Mouse (Mus musculus) lung, embryonic 15.5 days (tissue): ENCODE data around the gene Gpr150. TPM values are rescaled to one million over a fixed set of nuclear protein-coding genes. Genes with fewer than 3 reads are reported as not detected.

Source experiments
- ATAC-seq: fragments of 200-750 bp; cut with Nextera tagmentation; 2 replicates; pipeline ENCODE4 v1.8.0; 2017; ENCODE audit warnings: moderate number of reproducible peaks, borderline replicate concordance; ENCODE audit not compliant: low FRiP score, low TSS enrichment; ENCODE audit errors: extremely low read depth
- H3K27ac ChIP-seq: fragments of 300-500 bp; sonication (generic); 2 replicates; pipeline ENCODE4 v1.5.1; 2015; ENCODE audit warnings: moderate library complexity, mild to moderate bottlenecking, inconsistent platforms
- H3K27me3 ChIP-seq: fragments of 300-500 bp; sonication (generic); 2 replicates; pipeline ENCODE4 v1.6.1; 2015; ENCODE audit warnings: inconsistent platforms
- H3K36me3 ChIP-seq: fragments of 300-500 bp; sonication (generic); 2 replicates; pipeline ENCODE4 v1.6.1; 2015; ENCODE audit warnings: inconsistent platforms
- H3K4me1 ChIP-seq: fragments of 300-500 bp; sonication (generic); 2 replicates; pipeline ENCODE4 v1.6.1; 2015; ENCODE audit warnings: inconsistent platforms
- H3K4me2 ChIP-seq: fragments of 300-500 bp; sonication (generic); 2 replicates; pipeline ENCODE4 v1.6.1; 2015; ENCODE audit warnings: inconsistent platforms, mild to moderate bottlenecking, moderate library complexity
- H3K4me3 ChIP-seq: fragments of 300-500 bp; sonication (generic); 2 replicates; pipeline ENCODE4 v1.5.1; 2015; ENCODE audit warnings: mild to moderate bottlenecking, inconsistent platforms
- H3K9ac ChIP-seq: fragments of 300-500 bp; sonication (generic); 2 replicates; pipeline ENCODE4 v1.6.1; 2015; ENCODE audit warnings: inconsistent platforms
- H3K9me3 ChIP-seq: fragments of 300-500 bp; sonication (generic); 2 replicates; pipeline ENCODE4 v1.6.1; 2016; ENCODE audit warnings: inconsistent platforms
- WGBS: fragments of 180-500 bp; shearing (Covaris S2); methylation state at CpG from one replicate; pipeline ENCODE4 v1.1.7; 2015; 5-methylcytosine and 5-hydroxymethylcytosine counted together
- polyA plus RNA-seq: library from polyadenylated mRNA; unstranded; fragments of >200 nt; fragmentation: Nextera tagmentation; extraction: Ambion mirVana; gene quantifications from 2 replicates; pipeline ENCODE4 v1.2.1, GENCODE M21; 2015

Gpr150 gene
- polyA plus RNA-seq, 1 experiment from 2014 or later = not detected

GRCm38 (mm10) chr13:76056261-76056724 is 503 bp downstream of the Gpr150 start:
- 1% methylated on average over 34 of the region's 34 CpGs for WGBS
- peaks cover 55% of the 10 kb centered on the region for H3K27me3 ChIP-seq
- H3K36me3 ChIP-seq = no peaks in the 10 kb centered on the region
- peak overlapping the region; percentile 46 for H3K4me3 ChIP-seq
- no peaks in the 10 kb centered on the region for H3K9me3 ChIP-seq
- peaks cover 16% of the 10 kb centered on the region for H3K4me1 ChIP-seq
- no peak overlapping the region for H3K27ac ChIP-seq
- peak overlapping the region; percentile 23 for H3K9ac ChIP-seq
- peak overlapping the region; percentile 96 for H3K4me2 ChIP-seq
- ATAC-seq = peak; percentile 81; the same call in 1 of the 2 replicates

- Histone ChIP-seq H3K27me3 (peaks cover 55% of the 10 kb centered on the region), H3K36me3 (no peaks in the 10 kb centered on the region), H3K4me1 (peaks cover 16% of the 10 kb centered on the region), H3K4me2 (peak overlapping the region; percentile 96), H3K9ac (0 out of 2 replicates have a peak overlapping the region, but pooled peaks have one; percentile 23), H3K4me3 (peak overlapping the region; percentile 46), H3K9me3 (no peaks in the 10 kb centered on the region), H3K27ac (no peak overlapping the region)
- ATAC-seq = peak; percentile 59; the same call in 1 of the 2 replicates
- WGBS = under 1% methylated on average over 58 of the region's 59 CpGs
Measured at GRCm38 (mm10) chr13:76055391-76056232, 1.2 kb downstream of the Gpr150 start.

GRCm38 (mm10) chr13:76044971-76045370 is 11.8 kb downstream of the Gpr150 start:
- Histone ChIP-seq H3K4me3 (no peak overlapping the region), H3K27me3 (no peaks in the 10 kb centered on the region), H3K4me2 (no peak overlapping the region), H3K9me3 (no peaks in the 10 kb centered on the region), H3K4me1 (no peaks in the 10 kb centered on the region), H3K36me3 (no peaks in the 10 kb centered on the region), H3K27ac (no peak overlapping the region), H3K9ac (no peak overlapping the region)
- ATAC-seq = no peak

GRCm38 (mm10) chr13:76042455-76042854 is 14.3 kb downstream of the Gpr150 start:
- H3K27me3 ChIP-seq = no peaks in the 10 kb centered on the region
- no peaks in the 10 kb centered on the region for H3K4me1 ChIP-seq
- H3K36me3 ChIP-seq = no peaks in the 10 kb centered on the region
- 42% methylated on average over 1 of the region's 1 CpGs for WGBS
- H3K4me3 ChIP-seq = no peak overlapping the region
- no peak overlapping the region for H3K27ac ChIP-seq
- no peak for ATAC-seq
- no peak overlapping the region for H3K9ac ChIP-seq
- H3K9me3 ChIP-seq = no peaks in the 10 kb centered on the region
- H3K4me2 ChIP-seq = no peak overlapping the region

- H3K9ac ChIP-seq = no peak overlapping the region
- H3K36me3 ChIP-seq = no peaks in the 10 kb centered on the region
- no peaks in the 10 kb centered on the region for H3K9me3 ChIP-seq
- WGBS = 66% methylated on average over 3 of the region's 3 CpGs
- ATAC-seq = no peak
- no peak overlapping the region for H3K4me2 ChIP-seq
- H3K4me1 ChIP-seq = no peaks in the 10 kb centered on the region
- H3K27me3 ChIP-seq = no peaks in the 10 kb centered on the region
- H3K4me3 ChIP-seq = no peak overlapping the region
- no peak overlapping the region for H3K27ac ChIP-seq
Measured at GRCm38 (mm10) chr13:76024588-76024987, 32.2 kb downstream of the Gpr150 start.

GRCm38 (mm10) chr13:76021782-76022181 is 35.0 kb downstream of the Gpr150 start:
- 82% methylated on average over 2 of the region's 2 CpGs for WGBS
- ATAC-seq = no peak
- H3K4me1 ChIP-seq = peaks cover 6% of the 10 kb centered on the region; the same call in 1 of the 2 replicates
- H3K27ac ChIP-seq = no peak overlapping the region
- no peaks in the 10 kb centered on the region for H3K36me3 ChIP-seq
- no peak overlapping the region for H3K9ac ChIP-seq
- H3K27me3 ChIP-seq = no peaks in the 10 kb centered on the region
- no peaks in the 10 kb centered on the region for H3K9me3 ChIP-seq
- H3K4me2 ChIP-seq = no peak overlapping the region
- H3K4me3 ChIP-seq = no peak overlapping the region

- ATAC-seq = peak; percentile 40; the same call in 1 of the 2 replicates
- WGBS = 41% methylated on average over 5 of the region's 5 CpGs
Measured at GRCm38 (mm10) chr13:76018844-76019400, 37.9 kb downstream of the Gpr150 start.

GRCm38 (mm10) chr13:76017974-76018843 is 38.6 kb downstream of the Gpr150 start, which contains the start of gene Rfesd:
Gene Rfesd (minus strand): TSS chr13:76018719.
- Histone ChIP-seq H3K4me2 (peak within 1 kb of the TSS; percentile 63), H3K27me3 (no peaks in the 10 kb centered on the region), H3K9ac (peak within 1 kb of the TSS; percentile 83), H3K9me3 (no peaks in the 10 kb centered on the region), H3K27ac (peak within 1 kb of the TSS; percentile 85), H3K36me3 (no peaks in the 10 kb centered on the region), H3K4me1 (peaks cover 6% of the 10 kb centered on the region; the same call in 1 of the 2 replicates), H3K4me3 (peak within 1 kb of the TSS; percentile 52)
- ATAC-seq = peak; percentile 100
- 1% methylated on average over 47 of the region's 50 CpGs for WGBS

More at GRCm38 (mm10) chr13:76018844-76019400, 37.9 kb downstream of the Gpr150 start:
- H3K4me3 ChIP-seq = peak overlapping the region; percentile 52
- no peak overlapping the region for H3K9ac ChIP-seq
- H3K27ac ChIP-seq = no peak overlapping the region
- peaks cover 6% of the 10 kb centered on the region; the same call in 1 of the 2 replicates for H3K4me1 ChIP-seq
- H3K36me3 ChIP-seq = no peaks in the 10 kb centered on the region
- H3K4me2 ChIP-seq = peak overlapping the region; percentile 63
- H3K27me3 ChIP-seq = no peaks in the 10 kb centered on the region
- no peaks in the 10 kb centered on the region for H3K9me3 ChIP-seq

- ATAC-seq = no peak
Measured at GRCm38 (mm10) chr13:76017465-76017864, 39.3 kb downstream of the Gpr150 start.

GRCm38 (mm10) chr13:76014511-76014910 is 42.3 kb downstream of the Gpr150 start:
- Histone ChIP-seq H3K9me3 (no peaks in the 10 kb centered on the region), H3K9ac (no peak overlapping the region), H3K4me1 (peaks cover 6% of the 10 kb centered on the region; the same call in 1 of the 2 replicates), H3K4me2 (no peak overlapping the region), H3K36me3 (no peaks in the 10 kb centered on the region), H3K27ac (no peak overlapping the region), H3K27me3 (no peaks in the 10 kb centered on the region), H3K4me3 (no peak overlapping the region)
- ATAC-seq = no peak
- 55% methylated on average over 2 of the region's 2 CpGs for WGBS

More at GRCm38 (mm10) chr13:76017465-76017864, 39.3 kb downstream of the Gpr150 start:
- Histone ChIP-seq H3K27ac (peak overlapping the region; percentile 85), H3K4me3 (peak overlapping the region; percentile 52), H3K27me3 (no peaks in the 10 kb centered on the region), H3K9ac (peak overlapping the region; percentile 83), H3K4me1 (peaks cover 6% of the 10 kb centered on the region; the same call in 1 of the 2 replicates), H3K36me3 (no peaks in the 10 kb centered on the region), H3K9me3 (no peaks in the 10 kb centered on the region), H3K4me2 (peak overlapping the region; percentile 63)
- WGBS = 58% methylated on average over 4 of the region's 4 CpGs
